Mouse (Mus musculus) ES-E14 (cell line): ENCODE results near the gene Znhit2.

Experiments
- HCFC1 ChIP-seq: IDR thresholded peaks from 2 replicates; pipeline ENCODE4 v1.6.1; 2012; ENCODE audit warnings: low read length, inconsistent platforms, borderline replicate concordance; ENCODE audit not compliant: insufficient read depth
- MAFK ChIP-seq: IDR thresholded peaks from 2 replicates; pipeline ENCODE4 v1.6.1; 2014; ENCODE audit warnings: mild to moderate bottlenecking, low read depth, low read length, inconsistent platforms; ENCODE audit not compliant: insufficient read depth

GRCm38 (mm10) chr19:6028991-6029390, 32.0 kb upstream of the Znhit2 start:
- TF ChIP-seq MAFK (no peak), HCFC1 (no peak)
